Mouse (Mus musculus): Measurements from ENCODE around the gene Cdc6. TPM values are rescaled to one million over a fixed set of nuclear protein-coding genes. Genes with fewer than 3 reads are reported as not detected.
A peak's percentile ranks its signal among the peaks of the same experiment; 100 is the strongest.

Cdc6 gene
- total RNA-seq, 4 experiments from 2014 or later, result 0.20 to 0.95 (median 0.72) TPM

- no peak for DNase-seq
Observed at GRCm38 (mm10) chr11:98962421-98963095, 55.0 kb downstream of the Cdc6 start.

GRCm38 (mm10) chr11:98963191-98964021, 55.8 kb downstream of the Cdc6 start:
- DNase-seq, result peak; percentile 82

- DNase-seq, result no peak
Observed at GRCm38 (mm10) chr11:98964201-98964615, 56.6 kb downstream of the Cdc6 start.

- DNase-seq, result peak; percentile 53
Observed at GRCm38 (mm10) chr11:98964616-98965415, 57.2 kb downstream of the Cdc6 start.

GRCm38 (mm10) chr11:98965416-98966077, 57.9 kb downstream of the Cdc6 start:
- no peak for DNase-seq

- peak; percentile 87 for DNase-seq
Observed at GRCm38 (mm10) chr11:98966499-98967141, 59.0 kb downstream of the Cdc6 start.

GRCm38 (mm10) chr11:98968079-98968478, 60.5 kb downstream of the Cdc6 start:
- no peak for DNase-seq

- DNase-seq, result no peak
Observed at GRCm38 (mm10) chr11:98968716-98969495, 61.3 kb downstream of the Cdc6 start.

- no peak for DNase-seq
Observed at GRCm38 (mm10) chr11:98969496-98969927, 61.9 kb downstream of the Cdc6 start.

GRCm38 (mm10) chr11:98970191-98970925, 62.8 kb downstream of the Cdc6 start:
- no peak for DNase-seq

GRCm38 (mm10) chr11:98971316-98972031, 63.9 kb downstream of the Cdc6 start:
- peak; percentile 57 for DNase-seq

GRCm38 (mm10) chr11:98972215-98972614, 64.6 kb downstream of the Cdc6 start:
- DNase-seq, result peak; percentile 80

GRCm38 (mm10) chr11:98972801-98973360, 65.3 kb downstream of the Cdc6 start:
- no peak for DNase-seq

Other genes starting within 250 kb of the Cdc6 start
- gene Gsdma, start 243.4 kb upstream of the Cdc6 start, total RNA-seq (2022), result not detected
- 100 to 1,000 TPM; 115 to 121 (median 117) TPM for gene Psmd3, start 225.2 kb upstream of the Cdc6 start, total RNA-seq (2022)
- gene Csf3, start 206.5 kb upstream of the Cdc6 start, total RNA-seq (2022), result not detected
- gene Med24, start 178.4 kb upstream of the Cdc6 start, total RNA-seq (2022), result 10 to 100 TPM; 47.7 to 63.3 (median 55.7) TPM
- 100 to 1,000 TPM in 1 of 4 experiments, 10 to 100 TPM in 3; 67.1 to 111 (median 82.9) TPM for gene Thra, start 167.2 kb upstream of the Cdc6 start, total RNA-seq (2022)
- 100 to 1,000 TPM; 140 to 286 (median 201) TPM for gene Nr1d1, start 132.5 kb upstream of the Cdc6 start, total RNA-seq (2022)
- 10 to 100 TPM; 93.5 to 98.5 (median 93.7) TPM for gene Msl1, start 112.3 kb upstream of the Cdc6 start, total RNA-seq (2022)
- gene Casc3, start 102.9 kb upstream of the Cdc6 start, total RNA-seq (2022), result 10 to 100 TPM; 34.3 to 47.2 (median 41.6) TPM
- gene Rapgefl1, start 71.0 kb upstream of the Cdc6 start, total RNA-seq (2022), result 1 to 10 TPM in 2 of 4 experiments, under 1 TPM in 2; 0.55 to 1.8 (median 1.0) TPM
- 10 to 100 TPM; 20.4 to 26.7 (median 23.5) TPM for gene Wipf2, start 44.2 kb upstream of the Cdc6 start, total RNA-seq (2022)
- 10 to 100 TPM; 21.3 to 36.8 (median 30.8) TPM for gene Rara, start 20.0 kb downstream of the Cdc6 start, total RNA-seq (2022)
- not detected for gene Gjd3, start 75.2 kb downstream of the Cdc6 start, total RNA-seq (2022)
- 1 to 10 TPM; 3.1 to 8.3 (median 6.1) TPM for gene Top2a, start 116.4 kb downstream of the Cdc6 start, total RNA-seq (2022)
- 100 to 1,000 TPM in 2 of 4 experiments, 10 to 100 TPM in 2; 84.1 to 133 (median 104) TPM for gene Igfbp4, start 133.4 kb downstream of the Cdc6 start, total RNA-seq (2022)
- gene Tns4, start 181.5 kb downstream of the Cdc6 start, total RNA-seq (2022), result 1 to 10 TPM in 1 of 4 experiments, under 1 TPM in 3; 0.28 to 1.3 (median 0.31) TPM
- gene Ccr7, start 247.3 kb downstream of the Cdc6 start, total RNA-seq (2022), result under 1 TPM; 0.12 to 0.24 (median 0.16) TPM

Measured in adrenal gland, adult 8-10 months (tissue).